Mouse (Mus musculus) heart, embryonic 16.5 days (tissue): ENCODE measurements around the gene Sorbs2. TPM values are rescaled to one million over a fixed set of nuclear protein-coding genes. Genes with fewer than 3 reads are reported as not detected.

Experiments
- ATAC-seq: fragments of 200-750 bp; cut with Nextera tagmentation; replicated peaks from 2 replicates; pipeline ENCODE4 v1.8.0; 2017; ENCODE audit warnings: moderate number of reproducible peaks; ENCODE audit not compliant: insufficient read depth, low FRiP score; ENCODE audit errors: extremely low read depth
- H3K27ac ChIP-seq: fragments of 300-500 bp; sonication (generic); 2 replicates; pipeline ENCODE4 v1.5.1; 2014; ENCODE audit warnings: mild to moderate bottlenecking, low read length, control low read depth, moderate library complexity
- H3K27me3 ChIP-seq: fragments of 300-500 bp; sonication (generic); 2 replicates; pipeline ENCODE4 v1.6.1; 2014; ENCODE audit warnings: low read length, mixed read lengths; ENCODE audit not compliant: control insufficient read depth, insufficient read depth
- H3K36me3 ChIP-seq: fragments of 300-500 bp; sonication (generic); 2 replicates; pipeline ENCODE4 v1.6.1; 2014; ENCODE audit not compliant: control insufficient read depth, insufficient read depth
- H3K4me1 ChIP-seq: fragments of 300-500 bp; sonication (generic); 2 replicates; pipeline ENCODE4 v1.6.1; 2014; ENCODE audit warnings: low read length, mixed read lengths; ENCODE audit not compliant: control insufficient read depth, insufficient read depth
- H3K4me2 ChIP-seq: fragments of 300-500 bp; sonication (generic); 2 replicates; pipeline ENCODE4 v1.6.1; 2014; ENCODE audit warnings: low read depth, mild to moderate bottlenecking, control low read depth, low read length
- H3K4me3 ChIP-seq: fragments of 300-500 bp; sonication (generic); 2 replicates; pipeline ENCODE4 v1.5.1; 2014; ENCODE audit warnings: mild to moderate bottlenecking, control low read depth, low read length
- H3K9ac ChIP-seq: fragments of 300-500 bp; sonication (generic); 2 replicates; pipeline ENCODE4 v1.6.1; 2014; ENCODE audit warnings: low read length, control low read depth
- H3K9me3 ChIP-seq: fragments of 300-500 bp; sonication (generic); replicated peaks from 2 replicates; pipeline ENCODE4 v1.6.1; 2016; ENCODE audit warnings: low read length; ENCODE audit not compliant: control insufficient read depth
- WGBS: fragments of 180-500 bp; shearing (Covaris S2); extraction: QIAGEN DNeasy Blood & Tissue Kit; methylation state at CpG from one replicate; pipeline ENCODE4 v1.1.7; 2014; 5-methylcytosine and 5-hydroxymethylcytosine counted together
- polyA plus RNA-seq: library from polyadenylated mRNA; unstranded; fragments of >200 nt; fragmentation: Nextera tagmentation; extraction: Ambion mirVana; gene quantifications from 2 replicates; pipeline ENCODE4 v1.2.1, GENCODE M21; 2015

Gene Sorbs2
- polyA plus RNA-seq, 1 experiment from 2014 or later = 316 TPM

- Histone ChIP-seq H3K4me1 (no peaks in the 10 kb centered on the region; the same call in 1 of the 2 replicates), H3K36me3 (no peaks in the 10 kb centered on the region), H3K4me3 (no peak overlapping the region), H3K9ac (no peak overlapping the region), H3K4me2 (no peak overlapping the region), H3K27me3 (no peaks in the 10 kb centered on the region), H3K9me3 (no peaks in the 10 kb centered on the region), H3K27ac (no peak overlapping the region)
- no peak for ATAC-seq
- 82% methylated on average over 7 of the region's 7 CpGs for WGBS
Observed at GRCm38 (mm10) chr8:45508521-45509104, 1.0 kb downstream of the Sorbs2 start.

- Histone ChIP-seq H3K27ac (no peak overlapping the region), H3K27me3 (no peaks in the 10 kb centered on the region), H3K4me1 (no peaks in the 10 kb centered on the region; the same call in 1 of the 2 replicates), H3K36me3 (no peaks in the 10 kb centered on the region), H3K4me3 (no peak overlapping the region), H3K9ac (no peak overlapping the region), H3K9me3 (no peaks in the 10 kb centered on the region; the same call in 1 of the 2 replicates), H3K4me2 (no peak overlapping the region)
- ATAC-seq = no peak
Observed at GRCm38 (mm10) chr8:45512369-45512768, 4.8 kb downstream of the Sorbs2 start.

- Histone ChIP-seq H3K36me3 (no peaks in the 10 kb centered on the region), H3K4me2 (no peak overlapping the region), H3K9me3 (no peaks in the 10 kb centered on the region), H3K4me1 (no peaks in the 10 kb centered on the region), H3K27me3 (no peaks in the 10 kb centered on the region), H3K27ac (no peak overlapping the region), H3K4me3 (no peak overlapping the region), H3K9ac (no peak overlapping the region)
- WGBS = 64% methylated on average over 6 of the region's 6 CpGs
- no peak; the same call in 1 of the 2 replicates for ATAC-seq
Observed at GRCm38 (mm10) chr8:45521595-45521994, 14.0 kb downstream of the Sorbs2 start.

- Histone ChIP-seq H3K27me3 (no peaks in the 10 kb centered on the region), H3K36me3 (no peaks in the 10 kb centered on the region), H3K4me2 (no peak overlapping the region), H3K4me1 (peaks cover 3% of the 10 kb centered on the region), H3K27ac (no peak overlapping the region), H3K4me3 (no peak overlapping the region), H3K9me3 (no peaks in the 10 kb centered on the region), H3K9ac (no peak overlapping the region)
- 87% methylated on average over 2 of the region's 2 CpGs for WGBS
- ATAC-seq = no peak
Observed at GRCm38 (mm10) chr8:45527708-45528107, 20.1 kb downstream of the Sorbs2 start.

DNA sequence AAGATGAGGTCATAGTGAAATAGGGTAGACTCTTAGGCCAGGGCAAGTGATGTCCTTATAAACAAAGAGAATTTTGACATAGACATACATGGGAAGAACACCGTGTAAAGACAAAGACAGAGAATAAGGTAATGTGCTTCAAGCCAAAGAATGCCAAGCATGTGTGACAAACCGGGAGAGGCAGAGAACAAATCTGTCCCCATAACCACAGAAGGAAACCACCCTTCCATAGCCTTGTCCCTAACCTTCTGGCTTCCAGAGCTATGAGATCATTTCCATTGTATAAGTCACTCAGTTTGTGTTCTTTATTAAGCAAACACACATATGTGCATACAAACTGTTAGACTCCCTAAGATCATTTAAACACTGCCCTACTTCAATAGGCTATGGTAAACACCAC lies 21.3 kb downstream of the Sorbs2 start:
- Histone ChIP-seq H3K27me3 (no peaks in the 10 kb centered on the region), H3K36me3 (no peaks in the 10 kb centered on the region), H3K4me3 (no peak overlapping the region), H3K4me1 (peaks cover 3% of the 10 kb centered on the region), H3K9ac (no peak overlapping the region), H3K4me2 (no peak overlapping the region), H3K27ac (no peak overlapping the region), H3K9me3 (no peaks in the 10 kb centered on the region; the same call in 1 of the 2 replicates)
- ATAC-seq = no peak
- WGBS = 26% methylated on average over 2 of the region's 2 CpGs

DNA sequence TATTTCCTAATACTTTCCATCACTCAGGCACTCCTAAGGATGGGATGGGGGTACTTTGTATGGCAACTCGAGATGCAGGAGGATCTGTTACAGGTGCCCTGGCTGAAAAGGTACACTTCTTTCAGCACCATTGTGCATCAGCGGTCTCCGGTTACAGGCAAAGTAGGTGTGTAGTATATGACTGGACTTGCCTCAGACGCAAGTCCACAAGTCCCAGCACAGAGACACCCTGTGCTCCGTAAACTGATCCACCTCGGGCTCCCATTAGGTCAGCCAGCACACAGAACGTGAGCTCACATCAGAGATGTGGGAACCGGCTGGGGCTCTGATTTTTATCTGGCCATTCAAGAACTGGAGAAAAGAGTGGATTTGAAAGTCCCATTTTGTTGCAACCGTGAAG lies 29.0 kb downstream of the Sorbs2 start:
- H3K9ac ChIP-seq = no peak overlapping the region
- no peak overlapping the region for H3K27ac ChIP-seq
- peaks cover 4% of the 10 kb centered on the region; the same call in 1 of the 2 replicates for H3K4me1 ChIP-seq
- 78% methylated on average over 9 of the region's 9 CpGs for WGBS
- no peak; the same call in 1 of the 2 replicates for ATAC-seq
- H3K9me3 ChIP-seq = no peaks in the 10 kb centered on the region; the same call in 1 of the 2 replicates
- H3K27me3 ChIP-seq = no peaks in the 10 kb centered on the region
- no peak overlapping the region for H3K4me3 ChIP-seq
- H3K36me3 ChIP-seq = no peaks in the 10 kb centered on the region
- H3K4me2 ChIP-seq = no peak overlapping the region

GRCm38 (mm10) chr8:45540513-45540912 lies 32.9 kb downstream of the Sorbs2 start:
- Histone ChIP-seq H3K9ac (no peak overlapping the region), H3K9me3 (no peaks in the 10 kb centered on the region), H3K4me3 (no peak overlapping the region), H3K27me3 (no peaks in the 10 kb centered on the region), H3K4me1 (peaks cover 3% of the 10 kb centered on the region; the same call in 1 of the 2 replicates), H3K36me3 (no peaks in the 10 kb centered on the region), H3K4me2 (no peak overlapping the region), H3K27ac (no peak overlapping the region)
- no peak for ATAC-seq
- WGBS = 59% methylated on average over 5 of the region's 5 CpGs

- no peak for ATAC-seq
- WGBS = 87% methylated on average over 3 of the region's 3 CpGs
- H3K4me2 ChIP-seq = no peak overlapping the region
Observed at GRCm38 (mm10) chr8:45552175-45552574, 44.6 kb downstream of the Sorbs2 start.

GRCm38 (mm10) chr8:45554627-45555026 lies 47.0 kb downstream of the Sorbs2 start:
- H3K4me3 ChIP-seq = no peak overlapping the region
- H3K27me3 ChIP-seq = no peaks in the 10 kb centered on the region
- peaks cover 3% of the 10 kb centered on the region; the same call in 1 of the 2 replicates for H3K9me3 ChIP-seq
- no peaks in the 10 kb centered on the region for H3K4me1 ChIP-seq
- H3K36me3 ChIP-seq = no peaks in the 10 kb centered on the region
- H3K4me2 ChIP-seq = no peak overlapping the region
- no peak overlapping the region for H3K27ac ChIP-seq
- no peak for ATAC-seq
- 84% methylated on average over 4 of the region's 4 CpGs for WGBS
- H3K9ac ChIP-seq = no peak overlapping the region

More at GRCm38 (mm10) chr8:45552175-45552574, 44.6 kb downstream of the Sorbs2 start:
- Histone ChIP-seq H3K9ac (no peak overlapping the region), H3K27ac (no peak overlapping the region), H3K27me3 (no peaks in the 10 kb centered on the region), H3K4me3 (no peak overlapping the region), H3K36me3 (no peaks in the 10 kb centered on the region), H3K4me1 (no peaks in the 10 kb centered on the region), H3K9me3 (peaks cover 3% of the 10 kb centered on the region; the same call in 1 of the 2 replicates)
